Mouse (Mus musculus) kidney, embryonic 15.5 days (tissue): ENCODE results near the gene Gna14. TPM values are rescaled to one million over a fixed set of nuclear protein-coding genes. Genes with fewer than 3 reads are reported as not detected.
A peak's percentile ranks its signal among the peaks of the same experiment; 100 is the strongest.

ENCODE experiments used
- ATAC-seq: fragments of 200-750 bp; cut with Nextera tagmentation; replicated peaks from 2 replicates; pipeline ENCODE4 v1.8.0; 2017; ENCODE audit warnings: moderate TSS enrichment; ENCODE audit not compliant: low FRiP score
- H3K27ac ChIP-seq: fragments of 300-500 bp; sonication (generic); 2 replicates; pipeline ENCODE4 v1.5.1; 2015; ENCODE audit warnings: mild to moderate bottlenecking, inconsistent platforms
- H3K27me3 ChIP-seq: fragments of 300-500 bp; sonication (generic); 2 replicates; pipeline ENCODE4 v1.6.1; 2015; ENCODE audit warnings: inconsistent platforms
- H3K36me3 ChIP-seq: fragments of 300-500 bp; sonication (generic); 2 replicates; pipeline ENCODE4 v1.6.1; 2015; ENCODE audit warnings: inconsistent platforms
- H3K4me1 ChIP-seq: fragments of 300-500 bp; sonication (generic); 2 replicates; pipeline ENCODE4 v1.6.1; 2015; ENCODE audit warnings: inconsistent platforms
- H3K4me2 ChIP-seq: fragments of 300-500 bp; sonication (generic); 2 replicates; pipeline ENCODE4 v1.6.1; 2015; ENCODE audit warnings: moderate library complexity, mild to moderate bottlenecking, inconsistent platforms
- H3K4me3 ChIP-seq: fragments of 300-500 bp; sonication (generic); replicated peaks from 2 replicates; pipeline ENCODE4 v1.5.1; 2015; ENCODE audit warnings: mild to moderate bottlenecking, inconsistent platforms
- H3K9ac ChIP-seq: fragments of 300-500 bp; sonication (generic); 2 replicates; pipeline ENCODE4 v1.6.1; 2015; ENCODE audit warnings: mild to moderate bottlenecking, inconsistent platforms
- H3K9me3 ChIP-seq: fragments of 300-500 bp; sonication (generic); replicated peaks from 2 replicates; pipeline ENCODE4 v1.6.1; 2016; ENCODE audit warnings: inconsistent platforms
- WGBS: fragments of 180-500 bp; shearing (Covaris S2); methylation state at CpG from one replicate; pipeline ENCODE4 v1.1.7; 2015; ENCODE audit warnings: mixed read lengths; 5-methylcytosine and 5-hydroxymethylcytosine counted together
- polyA plus RNA-seq: library from polyadenylated mRNA; unstranded; fragments of >200 nt; fragmentation: Nextera tagmentation; extraction: Ambion mirVana; gene quantifications from 2 replicates; pipeline ENCODE4 v1.2.1, GENCODE M21; 2015

Gene Gna14
- polyA plus RNA-seq, 1 experiment from 2014 or later, result 10.0 TPM

GRCm38 (mm10) chr19:16436335-16437169, 990 bp downstream of the Gna14 start:
- Histone ChIP-seq H3K4me3 (peak overlapping the region; percentile 47), H3K9me3 (no peaks in the 10 kb centered on the region), H3K4me1 (peaks cover 51% of the 10 kb centered on the region), H3K4me2 (peak overlapping the region; percentile 85), H3K27me3 (peaks cover 18% of the 10 kb centered on the region), H3K9ac (peak overlapping the region; percentile 35), H3K36me3 (no peaks in the 10 kb centered on the region), H3K27ac (0 out of 2 replicates have a peak overlapping the region, but pooled peaks have one; percentile 30)
- WGBS, result 4% methylated on average over 61 of the region's 61 CpGs
- no peak for ATAC-seq

GRCm38 (mm10) chr19:16437170-16437483, 1.6 kb downstream of the Gna14 start:
- Histone ChIP-seq H3K27ac (peak overlapping the region; percentile 70), H3K9ac (no peak overlapping the region), H3K4me2 (peak overlapping the region; percentile 85), H3K9me3 (no peaks in the 10 kb centered on the region), H3K36me3 (no peaks in the 10 kb centered on the region), H3K4me3 (peak overlapping the region; percentile 47), H3K4me1 (peaks cover 51% of the 10 kb centered on the region), H3K27me3 (peaks cover 18% of the 10 kb centered on the region)
- WGBS, result 66% methylated on average over 4 of the region's 4 CpGs
- ATAC-seq, result no peak

- Histone ChIP-seq H3K27ac (peak overlapping the region; percentile 70), H3K9me3 (no peaks in the 10 kb centered on the region), H3K27me3 (peaks cover 18% of the 10 kb centered on the region), H3K9ac (no peak overlapping the region), H3K4me2 (peak overlapping the region; percentile 85), H3K4me3 (0 out of 2 replicates have a peak overlapping the region, but pooled peaks have one; percentile 0), H3K36me3 (no peaks in the 10 kb centered on the region), H3K4me1 (peaks cover 51% of the 10 kb centered on the region)
- WGBS, result 46% methylated on average over 5 of the region's 5 CpGs
- ATAC-seq, result no peak; the same call in 1 of the 2 replicates
These were observed 2.3 kb downstream of the Gna14 start for GRCm38 (mm10) chr19:16437906-16438305.

- Histone ChIP-seq H3K9ac (no peak overlapping the region), H3K27ac (peak overlapping the region; percentile 70), H3K4me3 (no peak overlapping the region), H3K9me3 (no peaks in the 10 kb centered on the region), H3K4me1 (peaks cover 51% of the 10 kb centered on the region), H3K4me2 (no peak overlapping the region), H3K27me3 (peaks cover 15% of the 10 kb centered on the region), H3K36me3 (no peaks in the 10 kb centered on the region)
- 48% methylated on average over 4 of the region's 4 CpGs for WGBS
- ATAC-seq, result peak; percentile 47; the same call in 1 of the 2 replicates
These were observed 3.7 kb downstream of the Gna14 start for GRCm38 (mm10) chr19:16439278-16439677.

- no peaks in the 10 kb centered on the region for H3K9me3 ChIP-seq
- no peak overlapping the region for H3K9ac ChIP-seq
- no peak overlapping the region for H3K4me3 ChIP-seq
- 0 out of 2 replicates have a peak, but pooled peaks have one; percentile 4 for ATAC-seq
- peaks cover 48% of the 10 kb centered on the region for H3K4me1 ChIP-seq
- H3K27ac ChIP-seq, result peak overlapping the region; percentile 70
- WGBS, result 41% methylated on average over 13 of the region's 13 CpGs
- no peak overlapping the region for H3K4me2 ChIP-seq
- peaks cover 13% of the 10 kb centered on the region for H3K27me3 ChIP-seq
- H3K36me3 ChIP-seq, result no peaks in the 10 kb centered on the region
These were observed 4.3 kb downstream of the Gna14 start for GRCm38 (mm10) chr19:16439834-16440233.

GRCm38 (mm10) chr19:16441329-16441728, 5.8 kb downstream of the Gna14 start:
- Histone ChIP-seq H3K9me3 (no peaks in the 10 kb centered on the region), H3K27ac (no peak overlapping the region), H3K27me3 (peaks cover 6% of the 10 kb centered on the region), H3K9ac (no peak overlapping the region), H3K36me3 (no peaks in the 10 kb centered on the region), H3K4me2 (no peak overlapping the region), H3K4me1 (peaks cover 33% of the 10 kb centered on the region), H3K4me3 (no peak overlapping the region)
- no peak for ATAC-seq
- 87% methylated on average over 6 of the region's 6 CpGs for WGBS

GRCm38 (mm10) chr19:16443335-16443734, 7.8 kb downstream of the Gna14 start:
- no peak overlapping the region for H3K9ac ChIP-seq
- no peaks in the 10 kb centered on the region for H3K9me3 ChIP-seq
- no peak overlapping the region for H3K27ac ChIP-seq
- no peak for ATAC-seq
- H3K4me2 ChIP-seq, result no peak overlapping the region
- H3K4me3 ChIP-seq, result no peak overlapping the region
- WGBS, result 77% methylated on average over 5 of the region's 5 CpGs
- H3K27me3 ChIP-seq, result no peaks in the 10 kb centered on the region
- H3K36me3 ChIP-seq, result no peaks in the 10 kb centered on the region
- peaks cover 25% of the 10 kb centered on the region for H3K4me1 ChIP-seq

- Histone ChIP-seq H3K4me2 (no peak overlapping the region), H3K36me3 (no peaks in the 10 kb centered on the region), H3K4me1 (peaks cover 16% of the 10 kb centered on the region), H3K4me3 (no peak overlapping the region), H3K9me3 (no peaks in the 10 kb centered on the region), H3K9ac (no peak overlapping the region), H3K27me3 (no peaks in the 10 kb centered on the region), H3K27ac (no peak overlapping the region)
- no peak for ATAC-seq
- WGBS, result 87% methylated on average over 6 of the region's 6 CpGs
These were observed 11.1 kb downstream of the Gna14 start for GRCm38 (mm10) chr19:16446612-16447011.

GRCm38 (mm10) chr19:16447832-16448621, 12.5 kb downstream of the Gna14 start:
- no peaks in the 10 kb centered on the region for H3K27me3 ChIP-seq
- no peaks in the 10 kb centered on the region for H3K36me3 ChIP-seq
- H3K9me3 ChIP-seq, result no peaks in the 10 kb centered on the region
- peak; percentile 46; the same call in 1 of the 2 replicates for ATAC-seq
- no peak overlapping the region for H3K4me3 ChIP-seq
- peak overlapping the region; percentile 70 for H3K27ac ChIP-seq
- H3K9ac ChIP-seq, result no peak overlapping the region
- WGBS, result 53% methylated on average over 6 of the region's 6 CpGs
- peaks cover 16% of the 10 kb centered on the region for H3K4me1 ChIP-seq
- no peak overlapping the region for H3K4me2 ChIP-seq

- H3K27me3 ChIP-seq, result no peaks in the 10 kb centered on the region
- no peak overlapping the region for H3K4me3 ChIP-seq
- WGBS, result 75% methylated on average over 5 of the region's 5 CpGs
- no peak overlapping the region for H3K9ac ChIP-seq
- H3K4me1 ChIP-seq, result peaks cover 16% of the 10 kb centered on the region
- no peak for ATAC-seq
- no peak overlapping the region for H3K4me2 ChIP-seq
- peak overlapping the region; percentile 70 for H3K27ac ChIP-seq
- no peaks in the 10 kb centered on the region for H3K36me3 ChIP-seq
- no peaks in the 10 kb centered on the region for H3K9me3 ChIP-seq
These were observed 13.2 kb downstream of the Gna14 start for GRCm38 (mm10) chr19:16448796-16449195.

GRCm38 (mm10) chr19:16450824-16451223, 15.3 kb downstream of the Gna14 start:
- no peak overlapping the region for H3K4me3 ChIP-seq
- H3K4me2 ChIP-seq, result no peak overlapping the region
- no peak overlapping the region for H3K9ac ChIP-seq
- no peak overlapping the region for H3K27ac ChIP-seq
- no peak for ATAC-seq
- 52% methylated on average over 3 of the region's 3 CpGs for WGBS
- peaks cover 16% of the 10 kb centered on the region for H3K4me1 ChIP-seq
- no peaks in the 10 kb centered on the region for H3K36me3 ChIP-seq
- no peaks in the 10 kb centered on the region for H3K9me3 ChIP-seq
- H3K27me3 ChIP-seq, result no peaks in the 10 kb centered on the region

- H3K9me3 ChIP-seq, result no peaks in the 10 kb centered on the region
- no peak overlapping the region for H3K4me2 ChIP-seq
- H3K4me1 ChIP-seq, result no peaks in the 10 kb centered on the region
- 76% methylated on average over 2 of the region's 2 CpGs for WGBS
- no peaks in the 10 kb centered on the region for H3K27me3 ChIP-seq
- H3K4me3 ChIP-seq, result no peak overlapping the region
- no peak overlapping the region for H3K9ac ChIP-seq
- H3K27ac ChIP-seq, result no peak overlapping the region
- no peak for ATAC-seq
- no peaks in the 10 kb centered on the region for H3K36me3 ChIP-seq
These were observed 20.6 kb downstream of the Gna14 start for GRCm38 (mm10) chr19:16456181-16456580.
